Mouse (Mus musculus): ENCODE measurements around the gene B830017H08Rik. TPM values are rescaled to one million over a fixed set of nuclear protein-coding genes. Genes with fewer than 3 reads are reported as not detected.

B830017H08Rik gene
- polyA plus RNA-seq, 1 experiment: not detected

DNA sequence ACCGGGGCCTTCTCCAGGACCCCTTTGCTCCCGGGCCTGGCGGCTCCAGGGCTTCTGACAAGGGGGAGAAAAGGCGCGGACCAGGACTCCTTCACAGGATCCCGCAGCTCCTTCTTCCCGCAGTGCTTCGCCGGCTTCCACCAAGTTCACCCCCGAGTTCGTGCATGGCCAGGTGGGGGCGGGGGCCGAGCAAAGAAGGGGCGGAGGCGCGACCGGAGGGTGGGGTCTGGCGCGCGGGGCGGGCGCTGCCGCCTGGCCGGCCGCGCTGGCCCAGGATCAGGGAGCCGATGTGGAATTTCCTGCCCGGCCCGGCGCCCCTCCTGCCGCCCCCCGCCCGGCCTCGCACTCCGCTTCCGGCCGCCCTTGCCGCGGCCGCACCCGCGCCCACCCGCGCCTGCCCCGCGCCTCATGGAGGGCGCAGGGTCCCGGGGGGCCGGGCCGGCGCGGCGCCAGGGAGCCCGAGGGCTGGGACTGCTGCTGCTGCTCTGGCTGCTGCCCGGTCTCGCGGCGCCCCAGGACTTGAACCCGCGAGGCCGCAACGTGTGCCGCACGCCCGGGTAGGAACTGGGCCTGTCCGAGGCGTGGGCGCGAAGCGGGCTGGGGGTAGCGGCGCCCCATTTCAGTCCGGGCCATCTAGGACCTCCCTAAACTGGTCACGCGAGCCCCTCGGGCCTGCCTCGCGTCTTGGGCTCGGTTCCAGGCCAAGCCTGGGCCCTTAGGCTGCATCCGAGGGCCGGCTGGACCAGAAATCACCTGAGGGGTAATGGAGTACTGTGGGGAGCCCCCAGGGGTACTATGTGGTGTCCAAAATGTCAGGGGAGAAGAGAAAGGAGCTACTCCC lies 35.7 kb upstream of the B830017H08Rik start, which contains the start of gene Scarf2:
Gene Scarf2, plus strand, starts transcription at position 312 of the 841 bp plus-strand sequence.
- Histone ChIP-seq H3K27me3 (ENCODE audit: control insufficient read depth, insufficient read depth, low read length, poor library complexity, severe bottlenecking) (peaks cover 17% of the 10 kb centered on the region), H3K27ac (ENCODE audit: insufficient read depth, low read length) (no peak within 1 kb of the TSS)
- TF ChIP-seq EP300 (IDR thresholded peaks at IDR 0.05; ENCODE audit: insufficient read depth, low read depth, low read length) (no peak), POLR2A (IDR thresholded peaks at IDR 0.05; ENCODE audit: insufficient read depth, low read length) (no peak), CTCF (IDR thresholded peaks at IDR 0.05; ENCODE audit: low read depth, low read length) (no peak)

DNA sequence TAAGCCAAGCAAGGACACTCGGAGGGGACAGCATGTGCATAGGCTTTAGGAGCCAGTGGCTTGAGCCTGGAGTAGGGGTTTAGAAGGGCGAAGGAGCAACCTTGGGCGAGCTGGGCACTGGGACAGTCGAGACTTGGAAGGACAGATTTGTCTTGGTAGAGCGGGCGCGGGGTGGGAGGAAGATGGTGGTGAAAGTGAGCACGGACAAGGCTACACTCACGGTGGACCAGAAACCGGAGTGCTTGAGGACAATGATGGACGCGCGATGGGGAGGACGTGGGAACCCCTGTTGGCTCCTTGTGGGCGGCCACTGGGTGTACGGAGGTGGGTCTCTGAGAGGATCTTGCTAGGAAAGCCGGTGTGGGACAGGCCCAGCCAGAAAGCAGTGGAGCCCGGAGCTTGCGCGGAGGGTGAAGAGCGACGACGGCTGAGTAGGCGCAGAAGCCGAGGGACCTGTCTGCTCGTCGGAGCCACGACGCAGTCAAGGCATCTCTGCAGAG lies 35.1 kb upstream of the B830017H08Rik start:
- no peaks in the 10 kb centered on the region for H3K4me1 ChIP-seq (ENCODE audit: control insufficient read depth, insufficient read depth, low read length)
- H3K9me3 ChIP-seq (replicated peaks; ENCODE audit: control insufficient read depth, insufficient read depth, low read length, poor library complexity, severe bottlenecking): no peaks in the 10 kb centered on the region
- TF ChIP-seq EP300 (IDR thresholded peaks at IDR 0.05; ENCODE audit: insufficient read depth, low read depth, low read length): no peak
- TF ChIP-seq POLR2A (IDR thresholded peaks at IDR 0.05; ENCODE audit: insufficient read depth, low read length): no peak
- TF ChIP-seq CTCF (IDR thresholded peaks at IDR 0.05; ENCODE audit: low read depth, low read length): no peak
- H3K4me3 ChIP-seq (ENCODE audit: low read depth, low read length): peak overlapping the region; percentile 38
- H3K27me3 ChIP-seq (ENCODE audit: control insufficient read depth, insufficient read depth, low read length, poor library complexity, severe bottlenecking): peaks cover 20% of the 10 kb centered on the region
- no peaks in the 10 kb centered on the region for H3K36me3 ChIP-seq (ENCODE audit: control insufficient read depth, insufficient read depth, low read length, poor library complexity, severe bottlenecking)
- H3K9ac ChIP-seq (ENCODE audit: low read depth, poor library complexity, severe bottlenecking): peak overlapping the region; percentile 54
- no peak overlapping the region for H3K27ac ChIP-seq (ENCODE audit: insufficient read depth, low read length)

More for the DNA sequence above, 35.7 kb upstream of the B830017H08Rik start, which contains the start of gene Scarf2:
- H3K4me1 ChIP-seq (ENCODE audit: control insufficient read depth, insufficient read depth, low read length): no peaks in the 10 kb centered on the region
- peak within 1 kb of the TSS; percentile 54 for H3K9ac ChIP-seq (ENCODE audit: low read depth, poor library complexity, severe bottlenecking)
- H3K4me3 ChIP-seq (ENCODE audit: low read depth, low read length): peak within 1 kb of the TSS; percentile 38
- no peaks in the 10 kb centered on the region for H3K36me3 ChIP-seq (ENCODE audit: control insufficient read depth, insufficient read depth, low read length, poor library complexity, severe bottlenecking)
- H3K9me3 ChIP-seq (replicated peaks; ENCODE audit: control insufficient read depth, insufficient read depth, low read length, poor library complexity, severe bottlenecking): no peaks in the 10 kb centered on the region

DNA sequence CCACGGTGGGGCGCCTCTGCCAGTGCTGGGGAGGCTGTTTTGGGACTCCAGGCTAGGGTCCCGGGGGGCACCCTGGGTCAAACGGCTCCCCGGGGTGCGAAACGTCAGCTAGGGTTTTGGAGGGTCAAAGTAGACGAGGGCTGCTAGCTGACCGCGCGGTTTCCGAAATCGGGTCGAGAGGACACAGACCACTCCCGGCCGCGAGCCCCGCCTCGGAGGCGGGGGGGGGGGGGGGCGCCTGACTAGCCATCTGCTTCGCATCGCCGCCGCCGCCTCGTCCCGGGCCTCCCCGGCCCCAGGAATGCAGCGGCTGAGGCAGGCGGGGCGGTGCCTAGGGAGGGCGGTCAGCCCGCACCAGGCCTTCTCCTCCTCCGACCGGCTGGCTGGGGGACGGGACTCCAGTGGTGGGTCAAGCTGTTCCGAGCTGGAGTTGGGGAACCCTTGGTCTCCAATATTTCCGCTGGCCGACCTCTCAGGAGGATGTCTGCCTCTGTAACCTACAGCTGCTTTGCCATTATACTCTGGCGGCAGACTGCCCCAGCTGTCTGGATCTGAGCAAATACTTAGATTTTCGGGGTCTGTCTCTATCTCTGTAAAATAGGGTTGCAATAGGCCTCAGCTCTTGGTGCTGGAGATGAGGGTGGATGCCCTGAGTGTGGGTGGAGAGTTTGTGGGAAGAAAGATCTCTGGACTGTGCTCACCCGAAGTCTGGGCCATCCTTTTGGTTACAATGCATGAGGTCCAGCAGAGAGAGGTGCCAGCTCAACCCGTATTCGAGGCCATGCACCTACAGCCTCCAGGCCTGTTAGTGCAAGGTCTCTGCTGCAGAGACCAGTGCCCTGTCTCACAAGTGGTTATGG lies 34.4 kb upstream of the B830017H08Rik start:
- Histone ChIP-seq H3K27me3 (ENCODE audit: control insufficient read depth, insufficient read depth, low read length, poor library complexity, severe bottlenecking) (peaks cover 20% of the 10 kb centered on the region), H3K9ac (ENCODE audit: low read depth, poor library complexity, severe bottlenecking) (no peak overlapping the region), H3K4me1 (ENCODE audit: control insufficient read depth, insufficient read depth, low read length) (peaks cover 2% of the 10 kb centered on the region), H3K27ac (ENCODE audit: insufficient read depth, low read length) (no peak overlapping the region), H3K36me3 (ENCODE audit: control insufficient read depth, insufficient read depth, low read length, poor library complexity, severe bottlenecking) (no peaks in the 10 kb centered on the region), H3K4me3 (ENCODE audit: low read depth, low read length) (peak overlapping the region; percentile 38), H3K9me3 (replicated peaks; ENCODE audit: control insufficient read depth, insufficient read depth, low read length, poor library complexity, severe bottlenecking) (no peaks in the 10 kb centered on the region)
- TF ChIP-seq CTCF (IDR thresholded peaks at IDR 0.05; ENCODE audit: low read depth, low read length) (no peak), POLR2A (IDR thresholded peaks at IDR 0.05; ENCODE audit: insufficient read depth, low read length) (no peak), EP300 (IDR thresholded peaks at IDR 0.05; ENCODE audit: insufficient read depth, low read depth, low read length) (no peak)

DNA sequence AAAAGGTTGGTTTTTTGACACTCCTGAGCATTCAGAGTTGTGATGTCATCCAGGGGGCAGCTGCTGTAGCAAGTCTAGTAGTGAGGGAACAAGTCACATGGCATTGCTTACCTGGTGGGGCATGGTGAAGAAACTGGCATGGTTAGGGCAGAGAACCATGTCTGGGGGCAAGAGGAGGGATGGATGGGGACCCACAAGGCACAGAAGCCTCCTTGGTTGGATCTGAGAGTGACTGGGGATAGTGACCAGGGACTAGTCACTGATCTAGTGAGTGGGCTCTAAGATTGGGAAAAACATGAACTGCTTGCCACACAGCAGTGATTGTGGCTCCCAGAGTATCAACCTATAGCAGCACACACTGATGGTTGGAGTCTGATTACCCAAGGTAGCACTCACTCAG lies 33.3 kb upstream of the B830017H08Rik start:
- Histone ChIP-seq H3K9ac (ENCODE audit: low read depth, poor library complexity, severe bottlenecking) (no peak overlapping the region), H3K36me3 (ENCODE audit: control insufficient read depth, insufficient read depth, low read length, poor library complexity, severe bottlenecking) (no peaks in the 10 kb centered on the region), H3K4me3 (ENCODE audit: low read depth, low read length) (no peak overlapping the region), H3K9me3 (replicated peaks; ENCODE audit: control insufficient read depth, insufficient read depth, low read length, poor library complexity, severe bottlenecking) (no peaks in the 10 kb centered on the region), H3K4me1 (ENCODE audit: control insufficient read depth, insufficient read depth, low read length) (peaks cover 3% of the 10 kb centered on the region), H3K27ac (ENCODE audit: insufficient read depth, low read length) (no peak overlapping the region), H3K27me3 (ENCODE audit: control insufficient read depth, insufficient read depth, low read length, poor library complexity, severe bottlenecking) (peaks cover 20% of the 10 kb centered on the region)
- TF ChIP-seq EP300 (IDR thresholded peaks at IDR 0.05; ENCODE audit: insufficient read depth, low read depth, low read length) (no peak), POLR2A (IDR thresholded peaks at IDR 0.05; ENCODE audit: insufficient read depth, low read length) (no peak), CTCF (IDR thresholded peaks at IDR 0.05; ENCODE audit: low read depth, low read length) (no peak)

DNA sequence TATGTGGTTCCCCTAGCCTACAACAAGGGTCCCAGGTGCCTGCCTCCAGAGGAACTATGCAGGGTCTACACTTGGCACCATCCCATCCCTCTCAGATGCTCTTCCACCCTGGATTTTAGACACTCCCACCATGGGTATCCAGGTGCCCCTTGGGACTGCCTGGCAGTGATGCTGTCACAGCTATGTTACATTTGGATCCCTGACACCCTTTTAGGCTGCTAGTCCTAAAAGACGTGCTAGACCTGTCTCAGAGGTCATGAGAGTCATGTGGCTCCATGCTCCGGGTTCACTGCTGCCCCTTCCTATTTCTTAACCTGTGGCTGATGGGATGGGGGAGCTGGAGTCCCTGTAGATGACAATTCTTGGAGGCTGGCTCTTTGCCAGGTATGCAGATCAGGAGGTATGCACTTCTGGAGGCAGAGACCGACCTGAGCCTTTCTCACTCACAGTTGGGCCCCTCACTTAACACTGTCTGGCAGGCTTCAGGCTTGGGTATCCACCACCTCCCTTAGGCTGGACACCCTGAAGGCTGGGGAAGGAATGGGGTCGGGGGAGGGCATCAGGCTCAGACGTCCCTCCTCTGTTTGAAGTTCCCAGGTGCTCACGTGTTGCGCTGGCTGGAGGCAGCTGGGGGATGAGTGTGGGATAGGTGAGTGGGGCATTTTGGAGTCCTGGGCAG lies 31.0 kb upstream of the B830017H08Rik start:
- Histone ChIP-seq H3K4me3 (ENCODE audit: low read depth, low read length) (no peak overlapping the region), H3K9me3 (replicated peaks; ENCODE audit: control insufficient read depth, insufficient read depth, low read length, poor library complexity, severe bottlenecking) (no peaks in the 10 kb centered on the region), H3K27ac (ENCODE audit: insufficient read depth, low read length) (no peak overlapping the region), H3K4me1 (ENCODE audit: control insufficient read depth, insufficient read depth, low read length) (peaks cover 6% of the 10 kb centered on the region), H3K9ac (ENCODE audit: low read depth, poor library complexity, severe bottlenecking) (no peak overlapping the region), H3K27me3 (ENCODE audit: control insufficient read depth, insufficient read depth, low read length, poor library complexity, severe bottlenecking) (peaks cover 16% of the 10 kb centered on the region), H3K36me3 (ENCODE audit: control insufficient read depth, insufficient read depth, low read length, poor library complexity, severe bottlenecking) (no peaks in the 10 kb centered on the region)
- TF ChIP-seq EP300 (IDR thresholded peaks at IDR 0.05; ENCODE audit: insufficient read depth, low read depth, low read length) (no peak), POLR2A (IDR thresholded peaks at IDR 0.05; ENCODE audit: insufficient read depth, low read length) (no peak), CTCF (IDR thresholded peaks at IDR 0.05; ENCODE audit: low read depth, low read length) (no peak)
